ENCODE assay signal across 30 mouse cellular contexts in genomic region chr7:133569194-133569880, GRCm38 (mm10). TPM values are rescaled to one million over a fixed set of nuclear protein-coding genes. Genes with fewer than 3 reads are reported as not detected.
A peak's percentile ranks its signal among the peaks of the same experiment; 100 is the strongest.
DNase-seq lines count a peak whose midpoint lies in the region; ATAC-seq and TF ChIP-seq lines count a peak whose summit lies in the region.
"Had no signal": no experiment of that assay in that cellular context is flagged by ENCODE, and none has a peak within 500 bp of the region (broad histone marks: within the 10 kb centered on the region; RNA-seq: fewer than 3 reads in every experiment).

No protein-coding gene starts in this region.

- 0 out of 2 replicates have a peak, but pooled peaks cover 5% of the 10 kb centered on the region for H3K4me1 ChIP-seq in intestine, embryonic 15.5 days (replicated peaks)
- H3K4me1 ChIP-seq in intestine, postnatal 0 days (replicated peaks; ENCODE audit: control insufficient read depth, insufficient read depth, low read length) = no peaks in the 10 kb centered on the region
- H3K4me1 ChIP-seq in kidney, embryonic 15.5 days = peaks cover 34% of the 10 kb centered on the region
- no peaks in the 10 kb centered on the region for H3K4me1 ChIP-seq in forebrain, embryonic 16.5 days (replicated peaks; ENCODE audit: control insufficient read depth, insufficient read depth, low read length)
- H3K4me1 ChIP-seq: heart, embryonic 15.5 days; midbrain, embryonic 15.5 days had no signal

- H3K27ac ChIP-seq in intestine, embryonic 15.5 days = no peak overlapping the region
- no peak overlapping the region for H3K27ac ChIP-seq in intestine, postnatal 0 days (ENCODE audit: low read depth, low read length)
- H3K27ac ChIP-seq in kidney, embryonic 15.5 days = peak overlapping the region; percentile 85
- no peak overlapping the region for H3K27ac ChIP-seq in forebrain, embryonic 16.5 days (ENCODE audit: low read length)
- H3K27ac ChIP-seq: embryonic facial prominence, embryonic 13.5 days; heart, embryonic 15.5 days; hindbrain, postnatal 0 days; midbrain, embryonic 15.5 days had no signal

- ATAC-seq in intestine, embryonic 15.5 days = no peak
- no peak for ATAC-seq in intestine, postnatal 0 days
- peak; percentile 95 for ATAC-seq in kidney, embryonic 15.5 days (replicated peaks; ENCODE audit: low FRiP score)
- ATAC-seq in forebrain, embryonic 16.5 days = no peak
- ATAC-seq in monocyte, adult 5-6 weeks (replicated peaks; ENCODE audit: insufficient number of reproducible peaks, low FRiP score, low TSS enrichment, poor library complexity, severe bottlenecking) = no peak
- ATAC-seq: forebrain, postnatal 0 days; hindbrain, postnatal 0 days; midbrain, embryonic 15.5 days had no signal

- no peak overlapping the region for H3K4me3 ChIP-seq in intestine, embryonic 15.5 days (replicated peaks)
- no peak overlapping the region for H3K4me3 ChIP-seq in intestine, postnatal 0 days (ENCODE audit: low read depth, low read length)
- no peak overlapping the region for H3K4me3 ChIP-seq in kidney, embryonic 15.5 days (replicated peaks)
- H3K4me3 ChIP-seq in forebrain, embryonic 16.5 days (replicated peaks; ENCODE audit: low read length) = no peak overlapping the region
- H3K4me3 ChIP-seq: embryonic facial prominence, embryonic 13.5 days; heart, embryonic 15.5 days; midbrain, embryonic 15.5 days had no signal

- no peaks in the 10 kb centered on the region for H3K36me3 ChIP-seq in intestine, embryonic 15.5 days
- H3K36me3 ChIP-seq in intestine, postnatal 0 days (ENCODE audit: control insufficient read depth, insufficient read depth) = no peaks in the 10 kb centered on the region
- no peaks in the 10 kb centered on the region for H3K36me3 ChIP-seq in kidney, embryonic 15.5 days
- no peaks in the 10 kb centered on the region for H3K36me3 ChIP-seq in forebrain, embryonic 16.5 days (ENCODE audit: control insufficient read depth, insufficient read depth)
- H3K36me3 ChIP-seq: embryonic facial prominence, embryonic 13.5 days; heart, embryonic 15.5 days; midbrain, embryonic 15.5 days had no signal

- WGBS in intestine, embryonic 15.5 days = 53% methylated on average over 16 of the region's 16 CpGs
- WGBS in intestine, postnatal 0 days = 55% methylated on average over 16 of the region's 16 CpGs
- WGBS in kidney, embryonic 15.5 days = 18% methylated on average over 16 of the region's 16 CpGs
- 90% methylated on average over 16 of the region's 16 CpGs for WGBS in forebrain, embryonic 16.5 days

- no peak overlapping the region for H3K9ac ChIP-seq in intestine, embryonic 15.5 days
- no peak overlapping the region for H3K9ac ChIP-seq in intestine, postnatal 0 days (ENCODE audit: low read depth, low read length)
- no peak overlapping the region for H3K9ac ChIP-seq in kidney, embryonic 15.5 days
- H3K9ac ChIP-seq in forebrain, embryonic 16.5 days (replicated peaks; ENCODE audit: low read depth, low read length) = no peak overlapping the region
- H3K9ac ChIP-seq: embryonic facial prominence, embryonic 13.5 days; forebrain, postnatal 0 days; heart, embryonic 15.5 days; midbrain, embryonic 15.5 days had no signal

- peak; percentile 66 to 80 for DNase-seq in kidney, postnatal 4 days
- DNase-seq in yolk sac, embryonic 10.5 days (ENCODE audit: low spot score) = peak; percentile 15
- DNase-seq in right cerebral cortex, postnatal 14 days = no peak
- DNase-seq: adrenal gland, postnatal 25 days; cerebellum, adult 11 months; cerebellum, postnatal 10 days; forebrain, postnatal 0 days; lung, postnatal 10 days; right cerebral cortex, postnatal 4 days; thymus, adult 2 months had no signal

- TF ChIP-seq CTCF in intestine, postnatal 0 days (IDR thresholded peaks at IDR 0.05; ENCODE audit: low read depth) = no peak

- H3K4me2 ChIP-seq in intestine, embryonic 15.5 days (replicated peaks) = peak overlapping the region; percentile 36; the same call in 1 of the 2 replicates
- H3K4me2 ChIP-seq in intestine, postnatal 0 days (replicated peaks; ENCODE audit: low read depth) = no peak overlapping the region
- peak overlapping the region; percentile 48 for H3K4me2 ChIP-seq in kidney, embryonic 15.5 days
- no peak overlapping the region for H3K4me2 ChIP-seq in forebrain, embryonic 16.5 days (ENCODE audit: low read length)
- H3K4me2 ChIP-seq: embryonic facial prominence, embryonic 13.5 days; heart, embryonic 15.5 days; midbrain, embryonic 15.5 days had no signal

- no peaks in the 10 kb centered on the region for H3K27me3 ChIP-seq in intestine, embryonic 15.5 days (replicated peaks)
- H3K27me3 ChIP-seq in intestine, postnatal 0 days (replicated peaks; ENCODE audit: control insufficient read depth, insufficient read depth, low read length) = no peaks in the 10 kb centered on the region
- H3K27me3 ChIP-seq in kidney, embryonic 15.5 days = no peaks in the 10 kb centered on the region
- no peaks in the 10 kb centered on the region for H3K27me3 ChIP-seq in forebrain, embryonic 16.5 days (replicated peaks; ENCODE audit: control insufficient read depth, insufficient read depth, low read length)
- H3K27me3 ChIP-seq: embryonic facial prominence, embryonic 13.5 days; heart, embryonic 15.5 days; midbrain, embryonic 15.5 days had no signal

- no peaks in the 10 kb centered on the region for H3K9me3 ChIP-seq in intestine, embryonic 15.5 days
- no peaks in the 10 kb centered on the region for H3K9me3 ChIP-seq in intestine, postnatal 0 days (ENCODE audit: control insufficient read depth)
- H3K9me3 ChIP-seq in kidney, embryonic 15.5 days (replicated peaks) = no peaks in the 10 kb centered on the region
- no peaks in the 10 kb centered on the region for H3K9me3 ChIP-seq in forebrain, embryonic 16.5 days (ENCODE audit: control insufficient read depth, low read length)
- H3K9me3 ChIP-seq: embryonic facial prominence, embryonic 13.5 days; heart, embryonic 15.5 days; midbrain, embryonic 15.5 days had no signal

RNA-seq across cellular contexts. Expression of gene Tex36, which starts 32.6 kb away (rescaled TPM):
- 0.18 TPM in 1 of 2 replicates, not detected in the other for polyA plus RNA-seq in intestine, embryonic 15.5 days (2015; fragmentation: Nextera tagmentation; extraction: Ambion mirVana)
- not detected in 2 replicates for polyA plus RNA-seq in intestine, postnatal 0 days (2015; fragmentation: Nextera tagmentation; extraction: Ambion mirVana)
- not detected in 2 replicates for polyA plus RNA-seq in kidney, embryonic 15.5 days (2015; fragmentation: Nextera tagmentation; extraction: Ambion mirVana)
- not detected in 2 replicates for polyA plus RNA-seq in forebrain, embryonic 16.5 days (2015; fragmentation: Nextera tagmentation; extraction: Ambion mirVana)
- total RNA-seq in monocyte, adult 5-6 weeks (2017) = not detected in 3 replicates
- total RNA-seq: adrenal gland, postnatal 25 days; CH12.LX; forebrain, postnatal 0 days; gastrocnemius, adult 18-20 months; hematopoietic stem cell, adult 5-6 weeks; hindbrain, postnatal 0 days; layer of hippocampus, adult 8-10 months; left cerebral cortex, adult 18-20 months; left cerebral cortex, postnatal 36 days; megakaryocyte, adult 5-6 weeks; MEL; neutrophil, adult 5-6 weeks had no signal
- polyA plus RNA-seq: embryonic facial prominence, embryonic 13.5 days; heart, embryonic 15.5 days; hindbrain, postnatal 0 days; liver, embryonic 16.5 days; midbrain, embryonic 15.5 days; stomach, embryonic 16.5 days; thymus, adult 2 months had no signal

Comparison
In these comparisons a context has a peak if more than half of its experiments do, and no peak if none do; other contexts are left out.
1. H3K4me2 ChIP-seq: peak in intestine, embryonic 15.5 days (single experiment) and kidney, embryonic 15.5 days (single experiment); none in intestine, postnatal 0 days (single experiment) and forebrain, embryonic 16.5 days (single experiment).